Comparison of ENCODE assay signal across 8 mouse cellular contexts in the genomic region with DNA sequence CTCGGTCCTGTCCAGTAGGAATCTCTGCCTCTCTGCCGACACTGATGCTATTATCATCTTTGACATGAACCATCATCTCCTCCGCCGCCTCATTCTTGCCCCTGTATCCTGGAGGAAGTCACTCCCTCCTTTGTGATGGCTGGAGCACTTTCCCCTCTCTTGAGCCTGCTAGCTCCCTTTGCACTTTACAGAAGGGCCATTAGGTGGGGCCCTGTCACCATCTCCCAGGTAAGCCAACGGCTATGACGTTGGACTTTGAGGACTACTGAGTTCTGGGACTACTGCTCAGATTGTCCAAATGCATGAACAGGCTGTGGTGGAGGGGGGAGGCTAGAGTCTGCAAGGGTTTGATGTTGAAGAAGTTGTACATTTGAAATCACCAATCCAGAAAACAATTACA.
DNase-seq lines count a peak whose midpoint lies in the region; ATAC-seq lines count a peak whose summit lies in the region.

No protein-coding gene starts in this region.

- peak; percentile 13 for DNase-seq in ovary, adult 18-20 months (ENCODE audit: low spot score)
- DNase-seq in ovary, postnatal 10 days (ENCODE audit: low spot score) = no peak
- peak; percentile 73 for DNase-seq in adrenal gland, postnatal 10 days
- DNase-seq in embryo, embryonic 9.5 days (ENCODE audit: extremely low spot score) = peak; percentile 40
- DNase-seq in heart, postnatal 10 days = peak; percentile 77 to 81
- DNase-seq in kidney, postnatal 36 days = peak; percentile 77 to 81
- DNase-seq in thymus, postnatal 14 days = peak; percentile 20

- ATAC-seq in megakaryocyte-erythroid progenitor cell, adult 5-6 weeks (replicated peaks; ENCODE audit: low FRiP score, low TSS enrichment, poor library complexity, severe bottlenecking) = 0 out of 2 replicates have a peak, but pooled peaks have one; percentile 24

- intact Hi-C loops in heart, postnatal 10 days (cut with DNase I) = loop anchor here (1.0 to 2.0 kb wide), 4 partner anchors 59 to 197 kb away; no protein-coding TSS in a partner anchor
